Mouse (Mus musculus) E14TG2a.4 (cell line): ENCODE data around the gene Acot13.

Experiments
- CTCF ChIP-seq: conservative IDR thresholded peaks from 2 replicates; pipeline ENCODE4 v1.5.1; 2014; ENCODE audit warnings: low read length
- NANOG ChIP-seq: IDR thresholded peaks from 2 replicates; pipeline ENCODE4 v1.6.1; 2014; ENCODE audit warnings: borderline replicate concordance, low read length, mixed read lengths

GRCm38 (mm10) chr13:24868233-24868632, 36.9 kb upstream of the Acot13 start:
- TF ChIP-seq CTCF (no peak), NANOG (no peak)
